Mouse (Mus musculus): ENCODE data around the gene Mrpl17. TPM values are rescaled to one million over a fixed set of nuclear protein-coding genes. Genes with fewer than 3 reads are reported as not detected.
A peak's percentile ranks its signal among the peaks of the same experiment; 100 is the strongest.

The Mrpl17 gene
- polyA plus RNA-seq, 1 experiment, result 107 TPM

DNA sequence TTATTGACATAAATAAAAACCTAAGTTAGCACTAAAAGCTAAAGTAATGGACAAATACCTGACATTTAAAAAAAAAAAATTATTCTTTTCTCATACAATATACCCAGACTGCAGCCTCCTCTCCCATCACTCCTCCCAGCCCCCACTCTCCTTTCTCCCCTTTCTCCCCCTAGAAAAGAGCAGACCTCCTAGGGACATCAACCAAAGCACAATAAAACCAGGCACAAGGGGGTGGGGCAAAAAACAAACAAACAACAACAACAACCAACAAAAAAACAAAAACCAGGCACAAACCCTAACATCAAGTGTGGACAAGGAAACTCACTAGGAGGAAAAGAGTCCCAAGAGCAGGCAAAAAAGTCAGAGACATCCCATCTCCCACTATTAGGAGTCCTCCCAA lies 617 bp upstream of the Mrpl17 start:
- DNase-seq (ENCODE audit: low read depth in 1 of 2, low spot score in 2 of 2), result peak in 1 of 2 experiments; percentile 7
- H3K4me3 ChIP-seq (ENCODE audit: extremely low read depth, insufficient read depth, insufficient read length), result no peak overlapping the region
- TF ChIP-seq CTCF (IDR thresholded peaks at IDR 0.05; ENCODE audit: extremely low read depth, insufficient read depth, insufficient read length, insufficient replicate concordance) (no peak), POLR2A (IDR thresholded peaks at IDR 0.05; ENCODE audit: low read depth, low read length) (no peak)

DNA sequence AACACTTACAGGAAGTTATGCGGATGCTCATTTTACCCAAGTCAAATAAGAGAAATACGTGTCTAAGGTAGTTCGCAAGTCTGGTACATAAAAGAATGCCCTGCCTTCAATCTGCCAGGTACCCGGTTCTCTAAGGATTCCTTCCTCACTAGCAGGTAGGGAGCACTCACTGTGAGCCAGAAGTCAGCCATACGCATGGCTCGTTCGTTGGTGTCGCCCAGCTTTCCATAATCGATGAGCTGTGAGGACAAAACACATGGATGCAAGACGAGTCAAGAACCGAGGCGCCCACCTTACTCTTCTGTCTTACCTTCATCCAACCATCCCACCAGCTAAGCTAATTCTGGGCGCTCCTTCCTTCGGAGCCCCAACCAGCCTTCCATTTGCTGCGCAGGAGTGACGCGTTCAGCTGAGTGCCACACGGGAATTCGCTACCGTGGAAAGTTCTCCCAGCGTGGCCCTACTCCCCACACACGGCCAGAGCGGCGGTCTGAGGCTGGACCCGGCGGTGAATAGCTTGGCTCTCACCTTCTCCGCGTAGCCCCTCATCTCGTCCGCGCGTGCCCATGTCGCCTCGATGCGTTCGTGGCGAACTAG lies 521 bp downstream of the Mrpl17 start:
- peak overlapping the region; percentile 96 for H3K4me3 ChIP-seq (ENCODE audit: extremely low read depth, insufficient read depth, insufficient read length)
- no peaks in the 10 kb centered on the region for H3K27me3 ChIP-seq (ENCODE audit: control insufficient read depth, insufficient read depth, low read length)
- peak overlapping the region; percentile 91 for H3K27ac ChIP-seq (ENCODE audit: insufficient read depth, low read length)
- H3K4me1 ChIP-seq (ENCODE audit: control insufficient read depth, insufficient read depth, insufficient read length), result no peaks in the 10 kb centered on the region; the same call in 1 of the 2 replicates
- peak in 1 of 2 experiments; percentile 12 for DNase-seq (ENCODE audit: low read depth in 1 of 2, low spot score in 2 of 2)
- TF ChIP-seq CTCF (IDR thresholded peaks at IDR 0.05; ENCODE audit: extremely low read depth, insufficient read depth, insufficient read length, insufficient replicate concordance), result no peak
- TF ChIP-seq POLR2A (IDR thresholded peaks at IDR 0.05; ENCODE audit: low read depth, low read length), result no peak
- WGBS, result 2% methylated on average over 37 of the region's 37 CpGs
- peaks cover 3% of the 10 kb centered on the region; the same call in 1 of the 2 replicates for H3K36me3 ChIP-seq (ENCODE audit: control insufficient read depth, insufficient read depth, low read length)

More for the DNA sequence above, 617 bp upstream of the Mrpl17 start:
- Histone ChIP-seq H3K27ac (ENCODE audit: insufficient read depth, low read length) (no peak overlapping the region), H3K36me3 (ENCODE audit: control insufficient read depth, insufficient read depth, low read length) (peaks cover 3% of the 10 kb centered on the region; the same call in 1 of the 2 replicates), H3K4me1 (ENCODE audit: control insufficient read depth, insufficient read depth, insufficient read length) (no peaks in the 10 kb centered on the region; the same call in 1 of the 2 replicates), H3K27me3 (ENCODE audit: control insufficient read depth, insufficient read depth, low read length) (no peaks in the 10 kb centered on the region)

DNA sequence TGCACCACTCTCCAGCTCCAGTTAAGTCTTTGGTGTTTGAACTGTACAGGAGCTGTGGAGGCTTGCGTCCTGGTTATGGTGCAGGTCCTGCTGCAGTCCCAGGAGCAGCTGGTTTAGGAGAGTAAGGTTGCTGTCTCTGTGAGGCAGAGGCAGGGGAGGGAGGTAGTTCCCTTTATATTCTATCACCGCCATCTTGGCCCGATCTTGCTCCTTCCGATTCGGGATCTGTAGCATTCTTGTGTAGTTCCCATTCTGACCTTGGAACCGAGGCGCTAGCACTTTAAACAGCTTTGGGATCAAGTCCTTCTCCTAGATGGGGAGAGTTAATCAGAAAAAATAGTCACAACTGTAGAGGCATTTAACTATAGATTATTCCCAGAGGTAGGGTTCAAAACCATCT lies 1.1 kb downstream of the Mrpl17 start:
- TF ChIP-seq CTCF (IDR thresholded peaks at IDR 0.05; ENCODE audit: extremely low read depth, insufficient read depth, insufficient read length, insufficient replicate concordance) (no peak), POLR2A (IDR thresholded peaks at IDR 0.05; ENCODE audit: low read depth, low read length) (no peak)
- DNase-seq (ENCODE audit: low read depth in 1 of 2, low spot score in 2 of 2), result no peak
- peaks cover 3% of the 10 kb centered on the region; the same call in 1 of the 2 replicates for H3K36me3 ChIP-seq (ENCODE audit: control insufficient read depth, insufficient read depth, low read length)
- no peak overlapping the region for H3K27ac ChIP-seq (ENCODE audit: insufficient read depth, low read length)
- H3K27me3 ChIP-seq (ENCODE audit: control insufficient read depth, insufficient read depth, low read length), result no peaks in the 10 kb centered on the region
- 75% methylated on average over 7 of the region's 7 CpGs for WGBS
- H3K4me3 ChIP-seq (ENCODE audit: extremely low read depth, insufficient read depth, insufficient read length), result no peak overlapping the region
- H3K4me1 ChIP-seq (ENCODE audit: control insufficient read depth, insufficient read depth, insufficient read length), result no peaks in the 10 kb centered on the region; the same call in 1 of the 2 replicates

DNA sequence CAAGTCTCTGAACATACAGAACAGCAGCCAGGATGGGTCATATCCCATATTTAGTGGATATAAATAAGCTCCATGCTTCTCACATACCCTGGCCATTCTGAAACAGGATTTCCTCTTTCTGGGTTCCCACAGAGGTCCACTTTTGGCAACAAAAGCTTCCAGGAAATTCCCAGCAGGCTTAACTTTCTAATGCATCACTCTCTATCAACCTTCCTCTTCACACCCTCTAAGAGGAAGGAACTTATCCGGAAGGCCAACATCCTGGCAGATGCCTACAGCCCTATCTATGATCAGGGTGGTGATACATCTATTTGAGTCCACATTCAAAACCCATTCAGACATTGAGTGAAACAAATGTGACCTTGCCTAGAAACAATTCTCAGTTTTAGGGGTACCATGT lies 2.5 kb downstream of the Mrpl17 start:
- peaks cover 3% of the 10 kb centered on the region; the same call in 1 of the 2 replicates for H3K36me3 ChIP-seq (ENCODE audit: control insufficient read depth, insufficient read depth, low read length)
- H3K4me1 ChIP-seq (ENCODE audit: control insufficient read depth, insufficient read depth, insufficient read length), result no peaks in the 10 kb centered on the region; the same call in 1 of the 2 replicates
- no peak for TF ChIP-seq CTCF (IDR thresholded peaks at IDR 0.05; ENCODE audit: extremely low read depth, insufficient read depth, insufficient read length, insufficient replicate concordance)
- no peak for TF ChIP-seq POLR2A (IDR thresholded peaks at IDR 0.05; ENCODE audit: low read depth, low read length)
- no peak overlapping the region for H3K27ac ChIP-seq (ENCODE audit: insufficient read depth, low read length)
- no peaks in the 10 kb centered on the region for H3K27me3 ChIP-seq (ENCODE audit: control insufficient read depth, insufficient read depth, low read length)
- no peak overlapping the region for H3K4me3 ChIP-seq (ENCODE audit: extremely low read depth, insufficient read depth, insufficient read length)
- no peak for DNase-seq (ENCODE audit: low read depth in 1 of 2, low spot score in 2 of 2)
- 68% methylated on average over 1 of the region's 1 CpGs for WGBS

DNA sequence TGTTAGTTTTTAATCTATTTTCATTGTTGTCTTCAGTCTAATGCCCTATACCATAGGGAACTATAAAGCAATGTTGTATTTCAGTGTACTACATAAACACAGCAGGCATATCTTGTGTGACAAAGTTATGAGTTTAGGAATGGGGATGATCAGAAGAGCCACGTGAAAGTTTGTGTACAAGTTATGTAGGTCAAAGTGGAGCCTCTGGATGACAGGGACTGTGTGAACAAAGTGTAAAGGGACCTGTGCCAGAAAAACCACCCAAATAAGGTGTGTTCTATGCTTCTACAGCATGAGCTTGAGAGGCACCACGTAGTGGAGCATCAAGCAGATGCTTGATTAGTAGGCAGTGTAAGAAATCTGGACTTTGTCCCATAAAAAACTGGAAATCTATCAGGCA lies 4.2 kb downstream of the Mrpl17 start:
- Histone ChIP-seq H3K36me3 (ENCODE audit: control insufficient read depth, insufficient read depth, low read length) (peaks cover 3% of the 10 kb centered on the region; the same call in 1 of the 2 replicates), H3K27me3 (ENCODE audit: control insufficient read depth, insufficient read depth, low read length) (no peaks in the 10 kb centered on the region), H3K4me1 (ENCODE audit: control insufficient read depth, insufficient read depth, insufficient read length) (no peaks in the 10 kb centered on the region; the same call in 1 of the 2 replicates), H3K27ac (ENCODE audit: insufficient read depth, low read length) (no peak overlapping the region), H3K4me3 (ENCODE audit: extremely low read depth, insufficient read depth, insufficient read length) (no peak overlapping the region)
- TF ChIP-seq CTCF (IDR thresholded peaks at IDR 0.05; ENCODE audit: extremely low read depth, insufficient read depth, insufficient read length, insufficient replicate concordance), result no peak
- TF ChIP-seq POLR2A (IDR thresholded peaks at IDR 0.05; ENCODE audit: low read depth, low read length), result no peak
- WGBS, result 81% methylated on average over 2 of the region's 2 CpGs
- DNase-seq (ENCODE audit: low read depth in 1 of 2, low spot score in 2 of 2), result no peak

DNA sequence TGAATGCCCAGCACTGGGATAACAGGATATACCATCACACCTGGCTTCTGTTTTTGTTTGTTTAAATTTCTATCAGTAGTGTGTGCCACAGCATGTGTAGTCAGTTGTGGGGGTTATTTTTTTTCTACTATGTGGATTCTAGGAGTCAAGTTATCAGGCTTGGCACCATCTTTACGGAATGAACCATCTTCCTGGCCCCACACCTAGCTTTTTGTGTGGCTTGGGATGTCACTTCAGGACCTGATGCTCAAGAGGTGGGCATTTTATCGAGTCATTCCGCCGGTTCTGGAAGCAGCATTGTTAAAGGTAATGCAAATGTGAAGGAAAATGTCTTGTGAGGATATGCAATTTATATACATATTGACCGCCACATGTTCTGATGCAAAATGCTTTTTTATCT lies 4.8 kb downstream of the Mrpl17 start:
- TF ChIP-seq CTCF (IDR thresholded peaks at IDR 0.05; ENCODE audit: extremely low read depth, insufficient read depth, insufficient read length, insufficient replicate concordance), result no peak
- TF ChIP-seq POLR2A (IDR thresholded peaks at IDR 0.05; ENCODE audit: low read depth, low read length), result no peak
- no peak for DNase-seq (ENCODE audit: low read depth in 1 of 2, low spot score in 2 of 2)
- no peak overlapping the region for H3K4me3 ChIP-seq (ENCODE audit: extremely low read depth, insufficient read depth, insufficient read length)
- H3K27me3 ChIP-seq (ENCODE audit: control insufficient read depth, insufficient read depth, low read length), result no peaks in the 10 kb centered on the region
- WGBS, result 88% methylated on average over 5 of the region's 5 CpGs
- H3K4me1 ChIP-seq (ENCODE audit: control insufficient read depth, insufficient read depth, insufficient read length), result no peaks in the 10 kb centered on the region; the same call in 1 of the 2 replicates
- no peak overlapping the region for H3K27ac ChIP-seq (ENCODE audit: insufficient read depth, low read length)
- H3K36me3 ChIP-seq (ENCODE audit: control insufficient read depth, insufficient read depth, low read length), result peaks cover 3% of the 10 kb centered on the region; the same call in 1 of the 2 replicates

DNA sequence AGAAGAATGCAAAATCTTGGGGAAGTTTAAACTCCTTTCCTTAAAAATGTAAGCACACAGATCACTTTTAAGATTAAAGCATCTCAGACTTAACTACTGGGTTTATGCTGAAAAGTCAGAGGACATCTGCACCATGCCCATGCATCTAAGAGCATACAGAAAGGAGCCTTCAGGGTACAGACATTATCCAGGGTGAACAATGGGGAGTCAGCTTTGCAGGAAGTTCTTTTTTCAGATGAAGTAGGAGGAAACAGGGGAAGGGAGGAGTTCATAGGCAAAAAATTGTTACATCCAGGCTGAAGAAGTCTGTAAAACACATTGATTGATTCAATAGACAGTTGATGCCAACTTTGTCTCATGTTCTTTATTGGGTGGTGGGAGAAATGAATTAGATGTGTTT lies 7.5 kb downstream of the Mrpl17 start:
- Histone ChIP-seq H3K4me3 (ENCODE audit: extremely low read depth, insufficient read depth, insufficient read length) (no peak overlapping the region), H3K27me3 (ENCODE audit: control insufficient read depth, insufficient read depth, low read length) (no peaks in the 10 kb centered on the region), H3K36me3 (ENCODE audit: control insufficient read depth, insufficient read depth, low read length) (no peaks in the 10 kb centered on the region), H3K4me1 (ENCODE audit: control insufficient read depth, insufficient read depth, insufficient read length) (no peaks in the 10 kb centered on the region), H3K27ac (ENCODE audit: insufficient read depth, low read length) (no peak overlapping the region)
- DNase-seq (ENCODE audit: low read depth in 1 of 2, low spot score in 2 of 2), result no peak
- no peak for TF ChIP-seq POLR2A (IDR thresholded peaks at IDR 0.05; ENCODE audit: low read depth, low read length)
- no peak for TF ChIP-seq CTCF (IDR thresholded peaks at IDR 0.05; ENCODE audit: extremely low read depth, insufficient read depth, insufficient read length, insufficient replicate concordance)

All from spleen, adult 2 months (tissue).